ENCODE assay signal across 8 mouse cellular contexts in genomic region chr16:91546836-91547741, GRCm38 (mm10). TPM values are rescaled to one million over a fixed set of nuclear protein-coding genes. Genes with fewer than 3 reads are reported as not detected.
DNase-seq lines count a peak whose midpoint lies in the region; ATAC-seq and TF ChIP-seq lines count a peak whose summit lies in the region.

Ifngr2 (plus strand) TSS chr16:91547072.

- peak; percentile 89 for ATAC-seq in heart, embryonic 15.5 days (replicated peaks; ENCODE audit: insufficient number of reproducible peaks, insufficient read depth, low FRiP score, low read depth)
- peak; percentile 87 for ATAC-seq in neural tube, embryonic 14.5 days (ENCODE audit: low read depth)

- peak within 1 kb of the TSS; percentile 100 for H3K9ac ChIP-seq in heart, embryonic 15.5 days
- peak within 1 kb of the TSS; percentile 98 for H3K9ac ChIP-seq in neural tube, embryonic 14.5 days (replicated peaks; ENCODE audit: low read depth, low read length)

- H3K27me3 ChIP-seq in erythroblast, embryonic 14.5 days (ENCODE audit: control insufficient read depth) = peaks cover 8% of the 10 kb centered on the region; the same call in 1 of the 2 replicates
- no peaks in the 10 kb centered on the region for H3K27me3 ChIP-seq in heart, embryonic 15.5 days
- H3K27me3 ChIP-seq in neural tube, embryonic 14.5 days (ENCODE audit: control insufficient read depth, insufficient read depth, low read length) = no peaks in the 10 kb centered on the region

- peak within 1 kb of the TSS; percentile 97 for H3K27ac ChIP-seq in bone marrow, adult 2 months (ENCODE audit: control insufficient read depth, insufficient read depth, low read depth, low read length, poor library complexity)
- H3K27ac ChIP-seq in heart, embryonic 15.5 days = peak within 1 kb of the TSS; percentile 95
- peak within 1 kb of the TSS; percentile 69; the same call in 1 of the 2 replicates for H3K27ac ChIP-seq in neural tube, embryonic 14.5 days (ENCODE audit: low read depth, low read length)

- peak within 1 kb of the TSS; percentile 89 for H3K4me3 ChIP-seq in bone marrow, adult 2 months (replicated peaks; ENCODE audit: control insufficient read depth, low read depth, low read length)
- peak within 1 kb of the TSS; percentile 83 for H3K4me3 ChIP-seq in erythroblast, embryonic 14.5 days (replicated peaks)
- peak within 1 kb of the TSS; percentile 99 for H3K4me3 ChIP-seq in heart, embryonic 15.5 days
- H3K4me3 ChIP-seq in neural tube, embryonic 14.5 days (ENCODE audit: low read depth, low read length) = peak within 1 kb of the TSS; percentile 95

- no peaks in the 10 kb centered on the region for H3K9me3 ChIP-seq in erythroblast, embryonic 14.5 days (ENCODE audit: control insufficient read depth, low read length)
- H3K9me3 ChIP-seq in heart, embryonic 15.5 days (replicated peaks) = no peaks in the 10 kb centered on the region
- no peaks in the 10 kb centered on the region for H3K9me3 ChIP-seq in neural tube, embryonic 14.5 days (ENCODE audit: control insufficient read depth, low read length)

- peak within 1 kb of the TSS; percentile 79 for H3K4me2 ChIP-seq in heart, embryonic 15.5 days
- peak within 1 kb of the TSS; percentile 72 for H3K4me2 ChIP-seq in neural tube, embryonic 14.5 days (ENCODE audit: low read depth, low read length)

- TF ChIP-seq CTCF in bone marrow, adult 2 months (IDR thresholded peaks at IDR 0.05; ENCODE audit: control insufficient read depth, insufficient read depth, low read length) = no peak

- TF ChIP-seq POLR2A in bone marrow, adult 2 months (IDR thresholded peaks at IDR 0.05; ENCODE audit: borderline replicate concordance, control insufficient read depth, low read depth, low read length) = peak; percentile 68; the same call in 1 of the 2 replicates

- peak; percentile 64 for DNase-seq in CD4-positive helper T cell, adult 2 months (ENCODE audit: low read depth, low spot score)
- peak; percentile 73 to 87 for DNase-seq in kidney, postnatal 25 days
- peak; percentile 71 to 76 for DNase-seq in lung, adult 18-20 months
- peak; percentile 52 to 58 for DNase-seq in thymus, adult 18-20 months

- H3K4me1 ChIP-seq in bone marrow, adult 2 months (ENCODE audit: control insufficient read depth, insufficient read depth, low read length) = peaks cover 10% of the 10 kb centered on the region; the same call in 1 of the 2 replicates
- peaks cover 83% of the 10 kb centered on the region for H3K4me1 ChIP-seq in erythroblast, embryonic 14.5 days (ENCODE audit: control insufficient read depth)
- peaks cover 54% of the 10 kb centered on the region for H3K4me1 ChIP-seq in heart, embryonic 15.5 days (replicated peaks)
- peaks cover 15% of the 10 kb centered on the region for H3K4me1 ChIP-seq in neural tube, embryonic 14.5 days (ENCODE audit: control insufficient read depth, insufficient read depth, low read length)

- no peaks in the 10 kb centered on the region for H3K36me3 ChIP-seq in erythroblast, embryonic 14.5 days (ENCODE audit: control insufficient read depth)
- no peaks in the 10 kb centered on the region for H3K36me3 ChIP-seq in heart, embryonic 15.5 days
- no peaks in the 10 kb centered on the region for H3K36me3 ChIP-seq in neural tube, embryonic 14.5 days (ENCODE audit: control insufficient read depth, insufficient read depth, low read length)

- under 1% methylated on average over 63 of the region's 74 CpGs for WGBS in bone marrow, adult 2 months
- WGBS in heart, embryonic 15.5 days = under 1% methylated on average over 50 of the region's 74 CpGs
- 1% methylated on average over 61 of the region's 74 CpGs for WGBS in neural tube, embryonic 14.5 days

RNA-seq across cellular contexts. Expression of gene Ifngr2, which starts in this region (rescaled TPM):
- 11.1 and 27.7 TPM in 2 replicates for polyA plus RNA-seq in bone marrow, adult 2 months (2011; ENCODE audit: insufficient read depth, insufficient read length, low replicate concordance, missing spikeins)
- polyA plus RNA-seq in erythroblast, embryonic 14.5 days (2012) = 0.28 and 0.29 TPM in 2 replicates
- polyA plus RNA-seq in heart, embryonic 15.5 days (2015; fragmentation: Nextera tagmentation; extraction: Ambion mirVana) = 114 and 129 TPM in 2 replicates
- polyA plus RNA-seq in neural tube, embryonic 14.5 days (2014; fragmentation: Nextera tagmentation; extraction: Ambion mirVana) = 99.9 and 102 TPM in 2 replicates

Comparison
In these comparisons a context has a peak if more than half of its experiments do, and no peak if none do; other contexts are left out.
1. Peak in every context shown above with its lines: DNase-seq, ATAC-seq, H3K4me3 ChIP-seq and H3K27ac ChIP-seq.